Mouse (Mus musculus) central nervous system, embryonic 11.5 days (tissue): ENCODE measurements around the gene Irf2bp1. TPM values are rescaled to one million over a fixed set of nuclear protein-coding genes. Genes with fewer than 3 reads are reported as not detected.

Source experiments
- polyA plus RNA-seq: library from polyadenylated mRNA; depleted of rRNA; stranded (reverse); fragments of >200 nt; gene quantifications from 2 replicates; pipeline ENCODE4 v1.2.3, GENCODE M21; 2012; rRNA removed

Gene Irf2bp1
- 31.9 and 58.6 TPM in 2 replicates for polyA plus RNA-seq

DNA sequence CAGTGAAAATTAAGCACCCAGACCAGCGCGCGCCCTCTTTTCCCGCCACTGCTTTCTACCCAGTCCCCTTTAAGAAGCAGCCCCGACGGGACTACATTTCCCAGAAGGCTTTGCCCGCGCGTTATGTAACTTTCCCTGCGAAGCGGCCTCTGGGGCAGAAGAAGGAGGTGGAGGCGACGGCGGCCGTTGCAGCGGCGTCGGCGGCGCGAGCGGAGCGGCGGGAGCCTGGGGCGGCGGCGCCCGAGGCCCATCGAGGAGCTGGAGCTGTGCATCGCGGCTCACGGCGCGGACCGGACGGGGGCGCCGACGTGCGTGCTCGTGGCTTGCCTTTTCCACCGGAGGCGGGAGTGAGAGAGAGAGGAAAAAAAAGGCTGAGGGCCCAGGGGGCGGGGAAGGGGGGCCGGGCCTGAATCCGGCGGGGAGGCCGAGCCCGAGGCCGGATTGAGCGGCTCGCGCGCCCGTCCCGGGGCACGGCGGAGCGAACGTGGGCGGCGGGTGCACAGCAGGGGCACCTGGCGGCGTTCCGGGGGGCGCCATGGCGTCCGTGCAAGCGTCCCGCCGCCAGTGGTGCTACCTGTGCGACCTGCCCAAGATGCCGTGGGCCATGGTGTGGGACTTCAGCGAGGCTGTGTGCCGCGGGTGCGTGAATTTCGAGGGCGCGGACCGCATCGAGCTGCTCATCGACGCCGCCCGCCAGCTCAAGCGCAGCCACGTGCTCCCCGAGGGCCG is at the start of gene Irf2bp1:
Gene Irf2bp1 (plus strand): TSS at position 143 of the 729 bp plus-strand sequence.

DNA sequence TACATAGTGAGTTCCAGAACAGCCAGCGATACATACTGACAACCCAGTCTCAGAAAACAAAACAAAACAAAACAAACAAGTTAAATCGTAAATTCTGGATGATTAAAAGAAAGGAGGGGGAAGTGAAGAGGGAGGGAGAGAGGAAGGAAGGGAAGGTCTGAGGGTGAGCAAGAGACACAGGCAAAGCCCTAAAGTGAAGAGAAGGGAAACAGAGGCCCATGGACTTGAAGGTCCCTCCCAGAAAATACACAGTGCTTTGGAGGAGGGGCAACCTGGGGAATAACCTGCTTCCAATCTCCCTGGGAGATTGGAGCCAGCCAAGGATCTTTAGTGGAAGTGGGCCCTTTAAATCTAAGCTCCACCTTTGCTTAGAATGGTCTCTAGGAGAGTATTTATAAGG is 16.7 kb upstream of the Irf2bp1 start, which contains the start of gene Nanos2:
Gene Nanos2 (plus strand): TSS at position 301 of the 400 bp plus-strand sequence.

DNA sequence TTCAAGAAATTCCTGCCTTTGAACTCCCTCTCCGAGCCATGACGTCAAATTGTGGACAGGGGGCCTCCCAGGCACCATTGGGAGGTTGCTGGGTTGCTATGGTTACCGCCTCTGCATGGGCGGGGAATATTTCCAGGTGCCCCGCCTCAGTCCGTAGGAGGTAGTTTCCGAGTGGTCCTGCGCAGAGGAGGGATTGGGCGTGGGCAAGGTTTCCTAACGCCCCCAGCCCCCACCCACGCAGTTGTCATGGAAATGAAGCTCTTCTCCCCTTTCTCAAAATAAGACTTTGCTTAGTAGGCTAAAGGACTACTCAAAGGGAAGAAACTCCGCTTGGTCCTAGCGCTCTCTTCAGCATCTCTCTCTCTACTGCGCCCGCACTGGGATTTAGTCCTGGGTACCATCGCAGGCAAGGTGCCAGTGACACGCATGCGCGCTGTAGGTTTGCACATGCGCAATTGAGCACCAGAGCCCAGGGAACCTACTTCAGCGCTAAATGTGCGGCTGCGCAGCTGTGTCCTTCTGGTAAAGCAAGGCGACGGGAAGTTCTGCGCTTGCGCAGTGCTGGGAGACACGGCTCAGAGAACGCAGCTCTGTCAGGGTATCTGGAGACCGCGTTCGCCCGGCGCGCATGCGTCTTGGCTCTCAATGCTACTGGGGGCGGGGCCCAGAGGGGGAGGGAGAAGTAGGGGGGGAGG is 13.1 kb upstream of the Irf2bp1 start, which contains the start of gene Mypop:
Gene Mypop (plus strand): TSS at position 645 of the 695 bp plus-strand sequence.

DNA sequence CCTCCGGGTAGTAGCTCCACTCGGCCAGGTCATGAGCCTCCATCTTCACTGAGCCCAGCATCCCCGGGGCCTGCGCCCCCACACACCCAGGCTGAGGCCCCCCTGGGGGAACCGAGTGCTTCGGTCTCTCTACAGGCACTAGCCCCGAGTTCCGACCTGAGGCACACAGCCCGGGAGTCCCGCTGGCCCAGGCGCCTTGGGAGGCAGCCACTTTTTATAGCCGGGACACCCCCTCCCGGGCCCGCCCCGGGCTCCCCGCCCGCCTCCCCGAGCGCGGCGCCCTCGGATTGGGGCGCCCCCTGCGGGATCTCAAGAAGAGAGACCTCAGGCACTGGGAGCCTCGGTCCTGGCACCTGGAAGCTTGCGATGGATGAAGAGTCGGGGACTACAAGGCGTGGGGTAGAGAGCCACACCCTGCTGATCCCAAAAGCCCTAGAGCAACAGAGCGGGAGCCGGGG is 19.5 kb downstream of the Irf2bp1 start, which contains the start of gene Foxa3:
Gene Foxa3 (minus strand): TSS at position 182 of the 458 bp plus-strand sequence.

DNA sequence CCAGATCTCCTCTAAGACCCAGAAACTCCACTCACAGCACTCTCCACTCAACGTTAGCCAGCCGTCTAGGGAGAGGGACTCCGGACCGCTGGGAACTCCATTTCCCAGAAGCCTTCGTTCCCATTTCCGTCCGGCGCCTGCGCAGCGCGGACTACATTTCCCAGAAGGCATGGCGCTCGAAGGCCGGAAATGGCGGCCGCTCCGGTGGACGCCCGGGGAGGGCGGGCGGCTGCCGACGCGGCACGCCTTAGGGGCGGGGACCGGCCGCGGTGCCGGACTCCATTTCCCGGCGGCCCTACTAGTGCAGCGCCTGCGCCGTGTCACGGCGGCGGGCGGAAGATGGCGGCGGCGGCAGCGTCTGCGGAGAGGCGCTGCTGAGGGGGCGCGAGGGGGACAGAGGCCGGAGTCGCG is 20.3 kb downstream of the Irf2bp1 start, which contains the start of gene Sympk:
Gene Sympk (plus strand): TSS at position 282 of the 411 bp plus-strand sequence.

DNA sequence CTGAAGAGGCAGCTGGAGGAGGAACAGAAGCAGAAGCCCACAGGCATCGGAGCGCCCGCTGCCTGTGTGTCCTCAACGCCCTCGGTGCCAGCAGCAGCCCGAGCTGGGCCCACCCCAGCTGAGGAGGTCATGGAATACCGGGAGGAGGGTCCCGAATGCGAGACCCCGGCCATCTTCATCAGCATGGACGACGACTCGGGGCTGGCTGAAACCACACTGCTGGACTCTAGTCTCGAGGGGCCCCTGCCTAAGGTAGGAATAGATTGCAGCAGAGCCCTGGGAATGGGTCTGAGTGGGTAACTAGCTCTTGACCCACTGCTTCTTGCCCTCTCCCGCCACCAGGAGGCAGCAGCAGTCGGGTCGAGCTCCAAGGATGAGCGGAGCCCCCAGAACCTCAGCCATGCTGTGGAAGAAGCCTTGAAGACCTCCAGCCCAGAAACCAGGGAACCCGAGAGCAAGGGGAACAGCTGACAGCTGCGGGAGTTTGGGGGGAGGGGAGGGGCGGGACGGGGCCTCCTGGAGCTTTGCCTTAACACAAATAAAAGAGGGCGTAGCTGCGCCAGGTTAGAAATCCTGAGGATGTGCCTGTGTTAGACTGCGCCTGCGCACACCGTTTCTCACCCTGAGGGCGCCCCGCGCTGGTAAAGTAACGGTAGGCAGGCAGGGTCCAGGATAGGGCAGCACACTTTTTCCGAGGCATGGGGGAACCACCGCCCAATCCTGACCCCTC is 50.4 kb downstream of the Irf2bp1 start, which contains the start of gene Rsph6a:
Gene Rsph6a (plus strand): TSS at position 644 of the 730 bp plus-strand sequence.

Other genes starting within 250 kb of the Irf2bp1 start
- 0.05 and 0.19 TPM in 2 replicates for gene Psg19, start 205.5 kb upstream of the Irf2bp1 start, polyA plus RNA-seq
- 0.10 and 0.40 TPM in 2 replicates for gene Psg17, start 182.4 kb upstream of the Irf2bp1 start, polyA plus RNA-seq
- 0.51 and 0.59 TPM in 2 replicates for gene Mill2, start 164.1 kb upstream of the Irf2bp1 start, polyA plus RNA-seq
- 0.67 and 1.1 TPM in 2 replicates for gene Pglyrp1, start 132.7 kb upstream of the Irf2bp1 start, polyA plus RNA-seq
- gene Ccdc61, start 93.6 kb upstream of the Irf2bp1 start, polyA plus RNA-seq, result 39.2 and 123 TPM in 2 replicates
- 15.5 and 23.3 TPM in 2 replicates for gene Nova2, start 78.2 kb upstream of the Irf2bp1 start, polyA plus RNA-seq
- 0.32 and 0.84 TPM in 2 replicates for gene Nanos2, start 16.6 kb upstream of the Irf2bp1 start, polyA plus RNA-seq
- gene Mypop, start 12.8 kb upstream of the Irf2bp1 start, polyA plus RNA-seq, result 7.1 and 7.9 TPM in 2 replicates
- gene Foxa3, start 19.5 kb downstream of the Irf2bp1 start, polyA plus RNA-seq, result 0.57 and 0.67 TPM in 2 replicates
- gene Sympk, start 20.3 kb downstream of the Irf2bp1 start, polyA plus RNA-seq, result 84.7 and 90.8 TPM in 2 replicates
- gene Rsph6a, start 50.6 kb downstream of the Irf2bp1 start, polyA plus RNA-seq, result 0.02 and 0.11 TPM in 2 replicates
- gene Dmwd, start 72.2 kb downstream of the Irf2bp1 start, polyA plus RNA-seq, result 85.3 and 111 TPM in 2 replicates
- 67.7 and 68.8 TPM in 2 replicates for gene Dmpk, start 79.8 kb downstream of the Irf2bp1 start, polyA plus RNA-seq
- gene Six5, start 90.5 kb downstream of the Irf2bp1 start, polyA plus RNA-seq, result 35.0 and 44.6 TPM in 2 replicates
- gene Gm4969, start 114.3 kb downstream of the Irf2bp1 start, polyA plus RNA-seq, result 0.97 and 3.3 TPM in 2 replicates
- gene Fbxo46, start 115.8 kb downstream of the Irf2bp1 start, polyA plus RNA-seq, result 10.6 and 11.1 TPM in 2 replicates
- gene Qpctl, start 145.2 kb downstream of the Irf2bp1 start, polyA plus RNA-seq, result 9.8 and 13.3 TPM in 2 replicates
- gene Snrpd2, start 145.7 kb downstream of the Irf2bp1 start, polyA plus RNA-seq, result 200 and 212 TPM in 2 replicates
- gene Gipr, start 162.1 kb downstream of the Irf2bp1 start, polyA plus RNA-seq, result 2.4 and 3.1 TPM in 2 replicates
- gene Eml2, start 172.4 kb downstream of the Irf2bp1 start, polyA plus RNA-seq, result 26.1 and 34.5 TPM in 2 replicates
- gene Gpr4, start 208.5 kb downstream of the Irf2bp1 start, polyA plus RNA-seq, result 1.6 and 4.5 TPM in 2 replicates
- 24.3 and 29.1 TPM in 2 replicates for gene Opa3, start 224.3 kb downstream of the Irf2bp1 start, polyA plus RNA-seq